Mouse (Mus musculus): ENCODE measurements at regions not wholly inside any gene's neighbourhood (a gene's known extent, or its start where the extent isn't known, plus 50 kb on each side); places are given as distances from the start of the nearest gene placed in this dataset.

DNA sequence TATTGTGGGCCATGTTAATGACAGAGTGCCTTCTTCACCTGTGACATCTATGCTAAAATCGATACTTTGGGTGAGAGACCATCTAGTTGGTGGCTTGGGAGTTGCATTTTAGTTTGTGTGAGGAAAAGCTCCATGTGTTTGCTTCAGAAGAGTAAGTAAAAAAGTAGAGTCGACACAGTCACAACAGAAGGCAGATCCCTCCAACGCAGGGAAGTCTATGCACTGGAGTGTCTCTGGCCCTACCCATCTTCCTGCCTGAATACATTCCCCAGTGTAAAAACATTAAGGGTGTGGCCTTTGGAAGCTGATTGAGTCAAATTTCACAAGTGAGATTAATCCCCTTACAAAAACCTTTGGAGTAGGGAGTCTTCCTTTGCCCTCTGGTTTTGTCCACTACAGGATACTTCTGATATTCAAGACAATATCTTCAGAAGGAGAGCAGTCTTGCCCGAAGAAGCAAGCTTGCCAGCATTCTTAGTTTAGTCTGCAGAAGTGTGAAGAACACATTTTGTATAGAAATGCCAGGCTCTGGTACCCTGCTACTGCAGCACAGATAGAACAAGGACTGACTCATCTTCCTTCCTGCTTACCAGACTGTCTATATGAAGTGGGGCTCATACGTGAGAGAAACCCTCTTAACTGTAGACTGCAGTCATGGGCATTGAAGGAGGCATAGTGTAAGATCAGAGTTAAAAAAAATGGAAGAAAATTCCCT, 79.2 kb downstream of the Cetn3 start:
- TF ChIP-seq EP300 (IDR thresholded peaks at IDR 0.05; ENCODE audit: low read depth in 1 of 2, low read length in 2 of 2) (no peak), CTCF (IDR thresholded peaks at IDR 0.05 in 2 of 3, conservative IDR thresholded peaks at IDR 0.05 in 1 of 3; ENCODE audit: control insufficient read depth in 1 of 3, insufficient read depth in 1 of 3, low read depth in 2 of 3, low read length in 3 of 3, poor library complexity in 1 of 3, severe bottlenecking in 1 of 3) (no peak), MAX (IDR thresholded peaks at IDR 0.05; ENCODE audit: low read length) (no peak)

Measured in MEL (cell line).